Mouse (Mus musculus) embryonic fibroblast, embryonic 13.5 days (primary cell): ENCODE measurements around the gene Gas7. TPM values are rescaled to one million over a fixed set of nuclear protein-coding genes. Genes with fewer than 3 reads are reported as not detected.

Experiments used
- H3K27ac ChIP-seq: 2 replicates; pipeline ENCODE4 v1.5.1; 2012; ENCODE audit warnings: low read length, control low read depth, inconsistent platforms; ENCODE audit not compliant: insufficient read depth
- H3K4me1 ChIP-seq: 2 replicates; pipeline ENCODE4 v1.6.1; 2011; ENCODE audit warnings: low read length; ENCODE audit not compliant: control insufficient read depth, insufficient read depth
- H3K4me3 ChIP-seq: 2 replicates; pipeline ENCODE4 v1.5.1; 2011; ENCODE audit warnings: mild to moderate bottlenecking, control low read depth, low read length; ENCODE audit not compliant: insufficient read depth
- CTCF ChIP-seq: IDR thresholded peaks from 2 replicates; pipeline ENCODE4 v1.5.1; 2011; ENCODE audit warnings: mild to moderate bottlenecking, control low read depth, low read length, moderate library complexity, borderline replicate concordance; ENCODE audit not compliant: insufficient read depth
- POLR2A ChIP-seq: IDR thresholded peaks from 2 replicates; pipeline ENCODE4 v1.6.1; 2011; ENCODE audit warnings: low read depth, mild to moderate bottlenecking, control low read depth, low read length, moderate library complexity
- polyA plus RNA-seq: library from polyadenylated mRNA; stranded (reverse); fragments of >200 nt; gene quantifications from 2 replicates; pipeline ENCODE4 v1.2.4, GENCODE M21; 2011; ENCODE audit warnings: low read depth; ENCODE audit not compliant: missing spikeins, insufficient read length

The Gas7 gene
- polyA plus RNA-seq, 1 experiment, result 22.7 TPM

DNA sequence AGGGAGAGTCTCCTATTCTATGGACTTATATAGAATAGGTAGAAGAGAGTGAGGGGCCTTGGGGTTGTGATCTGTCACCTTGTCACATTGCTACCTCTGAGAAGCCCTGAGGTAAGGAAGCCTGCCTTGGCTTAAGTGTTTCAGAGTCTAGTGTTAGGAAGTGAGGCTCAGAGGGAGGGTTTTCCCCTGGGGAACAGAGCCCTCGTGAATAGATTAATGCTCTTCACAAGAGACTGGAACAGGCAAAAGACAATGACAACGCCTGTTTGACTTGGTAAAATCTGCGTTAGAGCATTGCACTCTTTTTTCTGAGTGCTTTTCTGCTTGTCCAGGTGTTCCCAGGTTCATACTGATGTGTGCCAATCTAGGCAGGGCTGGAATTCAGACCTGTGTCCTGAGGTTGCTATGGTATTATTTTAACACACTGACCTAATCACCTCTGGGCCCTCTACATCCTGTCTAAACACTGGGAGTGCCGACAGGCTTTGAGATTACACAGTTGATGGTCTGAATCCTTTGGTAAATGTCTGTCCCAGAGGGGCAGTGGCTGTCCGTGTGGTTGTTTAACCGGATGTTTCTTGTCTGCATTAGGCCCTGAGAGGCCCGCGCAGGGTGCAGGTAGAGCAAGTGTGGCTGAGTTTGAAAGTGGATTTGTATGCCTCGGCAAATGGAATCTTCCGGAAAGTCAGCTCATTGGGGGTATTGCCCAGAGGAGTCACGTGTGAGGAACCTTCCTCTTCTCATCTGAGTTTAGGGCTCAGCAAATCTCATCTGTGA lies 89.6 kb downstream of the Gas7 start:
- no peak for TF ChIP-seq POLR2A
- no peak for TF ChIP-seq CTCF
- H3K4me1 ChIP-seq, result peaks cover 6% of the 10 kb centered on the region; the same call in 1 of the 2 replicates
- H3K4me3 ChIP-seq, result no peak overlapping the region
- H3K27ac ChIP-seq, result no peak overlapping the region

DNA sequence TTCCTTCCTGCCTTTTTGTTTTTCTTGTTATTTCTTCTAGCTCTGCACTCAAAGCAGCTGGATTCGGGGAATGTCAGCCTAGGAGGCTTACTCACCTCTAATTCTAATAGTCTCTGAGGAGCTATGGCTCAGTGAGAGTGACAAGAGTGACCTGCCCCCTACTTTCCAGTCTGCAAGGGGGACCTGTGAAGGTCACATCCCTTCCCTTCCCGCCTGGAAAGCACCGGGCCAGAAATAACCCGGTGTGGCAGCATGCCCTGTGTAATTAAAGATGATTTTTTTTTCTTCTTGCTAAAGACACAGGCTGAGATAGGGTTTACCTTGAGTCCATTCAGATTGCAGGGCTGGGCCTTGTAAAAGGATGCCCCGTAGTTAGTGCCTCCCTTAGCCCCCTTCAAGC lies 91.3 kb downstream of the Gas7 start:
- peaks cover 10% of the 10 kb centered on the region for H3K4me1 ChIP-seq
- H3K27ac ChIP-seq, result no peak overlapping the region
- no peak for TF ChIP-seq CTCF
- no peak for TF ChIP-seq POLR2A
- no peak overlapping the region for H3K4me3 ChIP-seq

DNA sequence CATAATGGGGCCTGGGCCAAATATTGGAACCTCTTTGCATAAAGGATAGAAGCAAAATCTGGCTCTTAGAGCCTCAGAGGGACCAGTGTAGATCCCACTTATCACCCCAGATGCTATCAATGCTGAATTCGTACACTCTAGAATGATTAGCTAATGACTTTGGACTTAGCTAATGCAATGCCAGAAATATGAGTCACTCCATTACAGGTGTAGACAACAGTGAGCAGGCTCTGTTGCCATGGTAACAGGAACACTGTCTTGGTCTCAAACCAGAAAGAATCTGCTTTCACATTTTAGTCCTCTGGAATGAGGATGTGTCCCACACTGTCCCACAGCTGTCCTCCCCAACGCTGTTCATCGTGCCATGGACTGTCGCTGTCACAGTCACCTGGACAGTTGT lies 94.1 kb downstream of the Gas7 start:
- no peak overlapping the region for H3K27ac ChIP-seq
- TF ChIP-seq POLR2A, result no peak
- no peak for TF ChIP-seq CTCF

DNA sequence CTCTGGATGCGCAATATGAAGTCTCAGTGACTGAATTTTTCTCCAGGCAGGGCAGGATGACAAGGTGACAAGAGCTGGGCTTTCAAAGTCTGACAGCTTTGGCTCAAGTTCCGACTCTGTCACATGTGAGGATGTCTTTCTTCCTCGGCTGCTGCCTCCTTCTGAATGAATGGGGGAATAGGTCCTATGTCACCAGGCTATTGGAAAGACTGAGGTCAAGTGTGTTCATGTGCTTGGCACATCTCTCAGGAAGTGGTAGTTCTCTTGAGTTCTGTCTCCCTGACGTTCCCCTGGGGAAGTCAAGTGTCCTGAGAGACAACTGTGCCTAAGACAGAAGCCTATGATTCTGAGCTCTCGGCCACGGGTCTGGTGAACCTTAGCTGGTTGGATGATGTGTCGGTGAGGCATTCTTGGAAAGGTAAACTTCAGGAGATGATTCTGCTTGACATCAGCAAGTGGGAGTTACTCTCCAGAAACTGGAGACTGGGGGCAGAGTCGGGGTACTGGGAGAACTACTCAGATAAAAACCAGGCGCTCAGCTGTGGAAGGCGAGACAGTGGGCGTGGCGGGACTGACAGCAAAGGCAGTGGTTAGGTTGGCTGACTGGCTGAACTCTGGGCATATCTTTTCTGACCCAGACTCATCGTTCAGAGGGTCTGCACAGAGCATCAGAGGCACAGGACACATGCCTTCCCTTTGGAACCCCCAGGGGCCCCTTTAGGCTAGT lies 94.7 kb downstream of the Gas7 start:
- H3K4me3 ChIP-seq, result no peak overlapping the region
- peaks cover 10% of the 10 kb centered on the region for H3K4me1 ChIP-seq
- TF ChIP-seq POLR2A (no peak), CTCF (no peak)
- no peak overlapping the region for H3K27ac ChIP-seq

More for the DNA sequence above, 94.1 kb downstream of the Gas7 start:
- peaks cover 10% of the 10 kb centered on the region for H3K4me1 ChIP-seq
- no peak overlapping the region for H3K4me3 ChIP-seq

DNA sequence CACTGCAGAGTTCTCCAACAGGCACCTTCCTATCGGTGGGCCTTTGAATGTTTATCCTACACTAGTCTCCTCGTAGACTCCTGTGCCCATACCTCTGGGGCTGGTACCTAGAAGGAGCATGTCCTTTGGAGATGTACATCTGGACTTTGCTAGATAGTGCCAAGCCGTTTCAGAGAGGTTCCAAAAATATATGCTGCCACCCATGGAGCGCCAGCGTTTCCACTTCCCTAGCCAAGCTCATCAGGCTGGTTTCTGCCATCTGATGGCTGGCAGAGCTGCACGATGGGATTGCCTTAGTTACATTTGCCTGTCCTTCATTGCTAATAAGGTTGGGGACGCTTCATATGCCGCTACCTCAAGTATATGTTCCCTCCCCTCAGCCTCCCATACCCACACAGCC lies 97.2 kb downstream of the Gas7 start:
- Histone ChIP-seq H3K4me1 (peaks cover 10% of the 10 kb centered on the region), H3K27ac (no peak overlapping the region), H3K4me3 (no peak overlapping the region)
- no peak for TF ChIP-seq CTCF
- no peak for TF ChIP-seq POLR2A

DNA sequence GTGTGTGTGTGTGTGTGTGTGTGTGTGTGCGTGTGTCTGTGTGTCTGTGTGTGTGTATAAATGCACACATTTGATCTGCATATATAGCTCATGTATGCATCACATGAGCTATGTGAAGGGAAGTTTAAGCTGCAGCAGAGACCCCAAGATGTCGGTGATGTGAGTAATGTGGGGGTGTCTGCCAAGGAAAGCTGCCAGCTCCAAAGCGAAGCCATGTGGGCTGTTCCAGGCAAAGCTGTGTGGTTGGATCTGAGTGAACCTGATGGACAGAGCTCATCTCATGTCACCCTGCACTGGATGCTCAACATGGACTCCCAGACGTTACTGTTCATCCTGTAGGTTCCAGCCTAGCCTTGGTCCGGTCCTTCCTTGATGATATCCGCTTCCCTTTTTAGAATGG lies 99.0 kb downstream of the Gas7 start:
- Histone ChIP-seq H3K27ac (no peak overlapping the region), H3K4me1 (peaks cover 10% of the 10 kb centered on the region), H3K4me3 (no peak overlapping the region)
- TF ChIP-seq POLR2A (no peak), CTCF (no peak)

DNA sequence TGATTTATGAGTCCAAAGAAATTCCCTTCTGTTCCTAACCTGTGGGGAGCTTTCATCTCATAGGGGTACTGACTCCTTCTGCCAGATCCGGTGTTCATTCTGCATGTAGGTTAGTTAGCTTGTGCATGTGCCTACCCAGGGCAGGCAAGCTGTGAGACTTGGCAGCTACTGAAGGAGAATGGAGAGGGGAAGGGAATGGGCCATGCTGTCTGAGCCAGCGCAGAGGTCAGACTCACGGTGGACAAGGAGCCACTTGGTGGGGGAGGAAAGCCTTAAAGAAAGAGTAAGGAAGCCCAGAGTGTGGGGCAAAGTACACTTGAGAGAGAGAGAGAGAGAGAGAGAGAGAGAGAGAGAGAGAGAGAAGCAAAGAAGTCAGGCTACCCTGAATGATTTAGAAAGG lies 101.1 kb downstream of the Gas7 start:
- TF ChIP-seq CTCF, result no peak
- TF ChIP-seq POLR2A, result no peak
- Histone ChIP-seq H3K27ac (no peak overlapping the region), H3K4me1 (no peaks in the 10 kb centered on the region; the same call in 1 of the 2 replicates), H3K4me3 (no peak overlapping the region)

DNA sequence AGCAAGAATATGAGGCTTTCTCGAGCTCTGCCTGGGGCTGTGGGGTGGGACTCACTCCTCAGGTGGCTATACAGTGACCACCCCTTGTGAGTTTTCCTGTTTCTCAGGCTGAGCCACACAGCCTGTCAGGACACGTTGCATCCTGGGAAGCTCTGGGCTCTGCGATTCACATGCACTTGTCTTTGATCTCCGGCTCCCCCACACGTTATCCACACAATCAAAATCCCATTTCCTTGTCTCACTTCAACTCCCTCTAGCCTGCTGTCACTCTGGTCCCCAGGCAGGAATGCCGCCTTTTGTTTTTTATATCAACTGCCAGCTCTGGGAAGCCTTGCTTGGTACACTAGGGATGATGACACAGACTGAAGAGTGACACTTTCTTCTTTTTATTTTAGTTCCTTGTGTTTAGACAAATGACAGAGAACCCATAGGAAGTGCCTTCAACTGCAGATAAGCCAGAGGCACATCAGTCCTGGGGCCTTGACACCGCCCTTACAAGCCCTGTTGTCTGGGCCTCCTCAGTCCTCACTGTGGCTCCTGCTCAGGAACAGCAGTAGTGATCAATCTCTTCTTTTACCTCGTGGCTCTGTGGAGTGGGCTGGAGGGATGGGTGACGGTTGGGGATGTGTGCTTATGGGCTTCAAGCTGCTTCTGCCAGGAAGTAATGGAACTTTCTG lies 103.7 kb downstream of the Gas7 start:
- H3K27ac ChIP-seq, result no peak overlapping the region
- no peak overlapping the region for H3K4me3 ChIP-seq
- TF ChIP-seq CTCF (no peak), POLR2A (no peak)
- peaks cover 4% of the 10 kb centered on the region for H3K4me1 ChIP-seq

DNA sequence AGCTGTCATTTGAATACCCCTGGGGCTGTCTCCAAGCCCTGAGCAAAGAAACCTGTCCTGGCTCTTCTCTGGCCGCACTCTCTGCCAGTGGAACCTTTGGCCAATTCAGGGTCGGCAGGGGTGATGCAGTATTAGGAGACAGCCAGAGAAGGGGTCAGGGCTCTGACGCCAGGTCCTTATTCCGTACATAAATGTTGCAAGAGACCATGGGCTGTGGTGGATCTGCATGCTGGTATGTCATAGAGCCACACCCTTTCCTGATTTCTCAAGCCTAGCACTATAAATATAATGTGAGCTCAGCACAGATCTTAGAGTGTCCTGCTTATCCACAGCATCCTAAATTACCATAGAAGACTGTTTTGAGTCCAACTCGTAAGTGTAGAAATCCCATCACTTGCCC lies 104.3 kb downstream of the Gas7 start:
- Histone ChIP-seq H3K4me3 (no peak overlapping the region), H3K4me1 (peaks cover 4% of the 10 kb centered on the region), H3K27ac (no peak overlapping the region)
- no peak for TF ChIP-seq POLR2A
- TF ChIP-seq CTCF, result no peak
